Mouse (Mus musculus): ENCODE data around the gene App.

DNA sequence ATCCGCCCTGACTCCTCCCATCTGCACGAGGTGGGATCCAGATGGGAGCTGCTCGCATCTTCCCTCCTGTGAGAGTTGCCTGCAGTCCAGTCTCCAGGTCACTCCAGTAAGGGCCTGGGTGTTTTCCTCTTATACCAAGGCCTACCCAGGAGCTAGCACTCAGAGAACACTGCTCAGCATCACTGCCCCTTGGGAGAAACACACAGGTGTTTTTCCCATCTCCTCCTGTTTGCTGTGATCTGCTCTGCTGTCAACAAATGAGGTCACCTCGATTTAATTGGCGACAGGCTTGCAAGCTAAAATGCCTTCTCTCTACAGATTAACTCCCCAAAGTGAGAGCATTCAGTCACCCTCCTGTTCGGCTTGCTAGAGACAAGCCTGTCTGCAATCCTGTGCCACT lies 216.3 kb downstream of the App start:
- TF ChIP-seq CTCF (IDR thresholded peaks at IDR 0.05; ENCODE audit: low read depth) (no peak), EP300 (IDR thresholded peaks at IDR 0.05; ENCODE audit: low read depth) (no peak)
